Mouse (Mus musculus): ENCODE measurements around the gene Ephb1. TPM values are rescaled to one million over a fixed set of nuclear protein-coding genes. Genes with fewer than 3 reads are reported as not detected.

The Ephb1 gene
- polyA plus RNA-seq, 1 experiment = 2.5 TPM

DNA sequence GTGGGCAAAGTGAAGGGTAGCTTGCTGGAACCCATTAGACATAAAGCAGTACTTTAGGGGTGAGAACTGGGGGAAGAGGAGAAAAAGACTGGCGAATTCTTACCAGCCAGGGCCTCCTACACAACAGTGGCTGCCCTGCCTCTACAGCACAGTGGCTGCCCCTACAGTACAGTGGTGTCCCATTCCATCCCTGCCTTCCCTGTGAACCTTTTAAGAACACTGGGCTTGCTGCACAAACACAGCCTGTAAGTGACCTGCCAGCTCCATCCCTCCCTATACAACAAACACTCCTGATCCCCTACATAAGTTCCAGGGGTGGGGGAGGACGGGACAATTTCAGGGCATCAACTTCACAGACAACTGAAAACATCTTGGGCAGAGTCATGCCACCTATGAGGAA is 174.4 kb downstream of the Ephb1 start:
- Histone ChIP-seq H3K79me2 (ENCODE audit: control insufficient read depth, insufficient read depth) (no peaks in the 10 kb centered on the region), H3K4me2 (ENCODE audit: low read depth) (no peak overlapping the region), H3ac (ENCODE audit: control insufficient read depth, insufficient read length) (no peak overlapping the region), H3K36me3 (ENCODE audit: control insufficient read depth, insufficient read depth) (no peaks in the 10 kb centered on the region), H3K4me3 (no peak overlapping the region), H3K27me3 (ENCODE audit: control insufficient read depth, insufficient read depth, insufficient read length) (peaks cover 4% of the 10 kb centered on the region)
- TF ChIP-seq CEBPB (IDR thresholded peaks at IDR 0.05; ENCODE audit: insufficient read depth, poor library complexity, severe bottlenecking) (no peak), POLR2AphosphoS2 (IDR thresholded peaks at IDR 0.05; ENCODE audit: insufficient read length, low read depth) (no peak), MAX (IDR thresholded peaks at IDR 0.05; ENCODE audit: low read depth) (no peak), USF1 (IDR thresholded peaks at IDR 0.05; ENCODE audit: low read depth) (no peak), TCF12 (IDR thresholded peaks at IDR 0.05; ENCODE audit: insufficient read depth, poor library complexity, severe bottlenecking) (no peak), REST (IDR thresholded peaks at IDR 0.05; ENCODE audit: insufficient read depth, insufficient read length) (no peak), POLR2A (IDR thresholded peaks at IDR 0.05; ENCODE audit: insufficient read length, low read depth) (no peak), MYOG (IDR thresholded peaks at IDR 0.05; ENCODE audit: control insufficient read depth in 1 of 3, insufficient read depth in 1 of 3, insufficient read length in 2 of 3, low read depth in 2 of 3) (no peak), TCF3 (IDR thresholded peaks at IDR 0.05; ENCODE audit: insufficient read length, low read depth) (no peak), SRF (IDR thresholded peaks at IDR 0.05; ENCODE audit: control insufficient read depth, insufficient read length, low read depth) (no peak), MYOD1 (IDR thresholded peaks at IDR 0.05; ENCODE audit: control insufficient read depth in 1 of 3, insufficient read length in 2 of 3, low read depth in 2 of 3) (no peak), E2F4 (IDR thresholded peaks at IDR 0.05; ENCODE audit: insufficient read depth) (no peak)

DNA sequence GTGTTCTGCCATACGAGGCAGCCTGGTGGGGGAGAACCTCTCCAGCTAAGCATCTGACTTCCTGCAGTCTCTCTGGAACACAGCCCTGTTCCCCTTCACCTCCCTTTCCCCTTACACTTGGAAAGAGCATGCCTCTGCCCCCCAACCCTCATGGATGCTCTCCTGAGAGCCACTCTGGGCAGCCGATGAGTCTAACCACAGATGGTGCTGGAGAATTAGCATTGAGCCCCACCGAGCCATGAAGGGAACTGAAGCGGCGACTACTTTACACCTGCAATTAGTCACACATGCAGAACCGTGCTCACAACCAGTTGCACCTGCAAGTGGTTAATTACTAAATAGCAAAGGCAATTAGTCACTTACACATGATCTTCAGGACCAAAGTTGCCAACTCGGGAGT is 184.8 kb downstream of the Ephb1 start:
- H3K27me3 ChIP-seq (ENCODE audit: control insufficient read depth, insufficient read depth, insufficient read length) = no peaks in the 10 kb centered on the region

DNA sequence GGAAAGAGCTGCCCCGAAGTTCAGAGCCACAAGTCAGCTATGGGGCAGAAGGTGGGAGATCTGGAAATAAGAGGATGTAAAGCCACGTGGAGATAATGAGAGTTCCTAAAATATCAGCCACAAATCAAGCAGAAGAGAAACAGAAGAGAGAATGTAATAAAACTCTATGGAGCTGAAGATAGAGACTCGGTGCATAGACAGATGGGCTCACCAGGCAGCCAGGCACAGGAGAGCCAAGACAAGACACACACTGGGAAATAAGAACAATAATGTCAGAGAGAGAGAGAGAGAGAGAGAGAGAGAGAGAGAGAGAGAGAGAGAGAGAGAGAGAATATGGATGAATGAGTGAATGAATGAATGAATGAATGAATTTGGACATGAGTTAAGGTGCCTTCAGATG is 198.6 kb downstream of the Ephb1 start:
- TF ChIP-seq TCF3 (IDR thresholded peaks at IDR 0.05; ENCODE audit: insufficient read length, low read depth) (no peak), TCF12 (IDR thresholded peaks at IDR 0.05; ENCODE audit: insufficient read depth, poor library complexity, severe bottlenecking) (no peak), SRF (IDR thresholded peaks at IDR 0.05; ENCODE audit: control insufficient read depth, insufficient read length, low read depth) (no peak), POLR2AphosphoS2 (IDR thresholded peaks at IDR 0.05; ENCODE audit: insufficient read length, low read depth) (no peak), MAX (IDR thresholded peaks at IDR 0.05; ENCODE audit: low read depth) (no peak), REST (IDR thresholded peaks at IDR 0.05; ENCODE audit: insufficient read depth, insufficient read length) (no peak), POLR2A (IDR thresholded peaks at IDR 0.05; ENCODE audit: insufficient read length, low read depth) (no peak), USF1 (IDR thresholded peaks at IDR 0.05; ENCODE audit: low read depth) (no peak), CEBPB (IDR thresholded peaks at IDR 0.05; ENCODE audit: insufficient read depth, poor library complexity, severe bottlenecking) (no peak), E2F4 (IDR thresholded peaks at IDR 0.05; ENCODE audit: insufficient read depth) (no peak)
- Histone ChIP-seq H3K27me3 (ENCODE audit: control insufficient read depth, insufficient read depth, insufficient read length) (peaks cover 4% of the 10 kb centered on the region), H3K4me2 (ENCODE audit: low read depth) (no peak overlapping the region), H3ac (ENCODE audit: control insufficient read depth, insufficient read length) (no peak overlapping the region), H3K4me3 (no peak overlapping the region), H3K79me2 (ENCODE audit: control insufficient read depth, insufficient read depth) (no peaks in the 10 kb centered on the region), H3K36me3 (ENCODE audit: control insufficient read depth, insufficient read depth) (no peaks in the 10 kb centered on the region)

More for the DNA sequence above, 184.8 kb downstream of the Ephb1 start:
- Histone ChIP-seq H3K4me3 (no peak overlapping the region), H3K36me3 (ENCODE audit: control insufficient read depth, insufficient read depth) (no peaks in the 10 kb centered on the region), H3K4me2 (ENCODE audit: low read depth) (no peak overlapping the region), H3K79me2 (ENCODE audit: control insufficient read depth, insufficient read depth) (no peaks in the 10 kb centered on the region), H3ac (ENCODE audit: control insufficient read depth, insufficient read length) (no peak overlapping the region)
- no peak for TF ChIP-seq TCF12 (IDR thresholded peaks at IDR 0.05; ENCODE audit: insufficient read depth, poor library complexity, severe bottlenecking)
- no peak for TF ChIP-seq POLR2AphosphoS2 (IDR thresholded peaks at IDR 0.05; ENCODE audit: insufficient read length, low read depth)

DNA sequence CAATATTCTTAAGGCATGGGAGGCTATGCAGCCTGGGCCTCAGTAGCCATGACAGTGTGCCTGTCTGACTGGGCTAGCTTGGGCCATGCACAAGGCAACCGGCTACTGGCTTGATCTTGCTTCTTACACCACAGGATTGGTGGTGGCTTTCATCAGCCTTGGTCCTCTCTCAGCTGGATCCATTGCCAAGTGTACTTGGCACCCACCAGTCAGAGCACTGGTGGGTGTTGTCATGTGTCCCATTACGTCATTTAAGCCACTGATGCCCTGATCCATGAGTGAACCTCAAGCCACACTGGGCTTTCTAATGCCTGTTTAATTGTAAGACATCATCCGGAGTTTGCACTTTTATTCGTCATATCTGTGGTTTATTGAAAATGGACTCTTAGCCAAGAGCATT is 215.3 kb downstream of the Ephb1 start:
- TF ChIP-seq REST (IDR thresholded peaks at IDR 0.05; ENCODE audit: insufficient read depth, insufficient read length) (no peak), CEBPB (IDR thresholded peaks at IDR 0.05; ENCODE audit: insufficient read depth, poor library complexity, severe bottlenecking) (no peak), TCF3 (IDR thresholded peaks at IDR 0.05; ENCODE audit: insufficient read length, low read depth) (no peak), POLR2AphosphoS2 (IDR thresholded peaks at IDR 0.05; ENCODE audit: insufficient read length, low read depth) (no peak), MYOG (IDR thresholded peaks at IDR 0.05; ENCODE audit: control insufficient read depth in 1 of 3, insufficient read depth in 1 of 3, insufficient read length in 2 of 3, low read depth in 2 of 3) (no peak), TCF12 (IDR thresholded peaks at IDR 0.05; ENCODE audit: insufficient read depth, poor library complexity, severe bottlenecking) (no peak), USF1 (IDR thresholded peaks at IDR 0.05; ENCODE audit: low read depth) (no peak), POLR2A (IDR thresholded peaks at IDR 0.05; ENCODE audit: insufficient read length, low read depth) (no peak), MYOD1 (IDR thresholded peaks at IDR 0.05; ENCODE audit: control insufficient read depth in 1 of 3, insufficient read length in 2 of 3, low read depth in 2 of 3) (no peak), MAX (IDR thresholded peaks at IDR 0.05; ENCODE audit: low read depth) (no peak), SRF (IDR thresholded peaks at IDR 0.05; ENCODE audit: control insufficient read depth, insufficient read length, low read depth) (no peak), E2F4 (IDR thresholded peaks at IDR 0.05; ENCODE audit: insufficient read depth) (no peak)
- Histone ChIP-seq H3K27me3 (ENCODE audit: control insufficient read depth, insufficient read depth, insufficient read length) (no peaks in the 10 kb centered on the region), H3K4me2 (ENCODE audit: low read depth) (no peak overlapping the region), H3ac (ENCODE audit: control insufficient read depth, insufficient read length) (no peak overlapping the region), H3K36me3 (ENCODE audit: control insufficient read depth, insufficient read depth) (no peaks in the 10 kb centered on the region), H3K4me3 (no peak overlapping the region), H3K79me2 (ENCODE audit: control insufficient read depth, insufficient read depth) (no peaks in the 10 kb centered on the region)

DNA sequence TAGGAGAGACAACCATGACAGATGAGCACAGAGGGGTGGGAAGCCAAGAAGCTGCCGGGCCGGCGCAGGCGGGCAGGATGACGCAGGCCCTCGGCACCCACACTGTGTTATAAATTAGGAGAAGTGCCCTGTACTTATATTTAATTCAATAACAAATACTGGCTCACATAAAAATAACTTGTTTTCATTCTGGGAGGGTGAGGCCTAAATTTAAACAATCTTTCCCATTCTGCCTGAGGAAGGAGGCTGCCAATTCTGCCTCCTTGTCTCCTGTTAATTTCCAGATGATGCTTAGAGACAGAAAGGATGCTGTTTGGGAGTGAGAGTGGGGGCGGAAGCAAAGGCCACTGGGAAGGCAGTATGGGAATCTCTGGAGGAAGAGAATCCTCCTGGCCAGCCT is 215.8 kb downstream of the Ephb1 start:
- no peak overlapping the region for H3ac ChIP-seq (ENCODE audit: control insufficient read depth, insufficient read length)
- no peaks in the 10 kb centered on the region for H3K36me3 ChIP-seq (ENCODE audit: control insufficient read depth, insufficient read depth)
- H3K4me2 ChIP-seq (ENCODE audit: low read depth) = no peak overlapping the region
- H3K27me3 ChIP-seq (ENCODE audit: control insufficient read depth, insufficient read depth, insufficient read length) = no peaks in the 10 kb centered on the region
- TF ChIP-seq POLR2AphosphoS2 (IDR thresholded peaks at IDR 0.05; ENCODE audit: insufficient read length, low read depth) (no peak), MYOG (IDR thresholded peaks at IDR 0.05; ENCODE audit: control insufficient read depth in 1 of 3, insufficient read depth in 1 of 3, insufficient read length in 2 of 3, low read depth in 2 of 3) (no peak), SRF (IDR thresholded peaks at IDR 0.05; ENCODE audit: control insufficient read depth, insufficient read length, low read depth) (no peak), MYOD1 (IDR thresholded peaks at IDR 0.05; ENCODE audit: control insufficient read depth in 1 of 3, insufficient read length in 2 of 3, low read depth in 2 of 3) (no peak), E2F4 (IDR thresholded peaks at IDR 0.05; ENCODE audit: insufficient read depth) (no peak), REST (IDR thresholded peaks at IDR 0.05; ENCODE audit: insufficient read depth, insufficient read length) (no peak), MAX (IDR thresholded peaks at IDR 0.05; ENCODE audit: low read depth) (no peak), POLR2A (IDR thresholded peaks at IDR 0.05; ENCODE audit: insufficient read length, low read depth) (no peak), TCF3 (IDR thresholded peaks at IDR 0.05; ENCODE audit: insufficient read length, low read depth) (no peak), TCF12 (IDR thresholded peaks at IDR 0.05; ENCODE audit: insufficient read depth, poor library complexity, severe bottlenecking) (no peak), USF1 (IDR thresholded peaks at IDR 0.05; ENCODE audit: low read depth) (no peak), CEBPB (IDR thresholded peaks at IDR 0.05; ENCODE audit: insufficient read depth, poor library complexity, severe bottlenecking) (no peak)
- H3K79me2 ChIP-seq (ENCODE audit: control insufficient read depth, insufficient read depth) = no peaks in the 10 kb centered on the region
- no peak overlapping the region for H3K4me3 ChIP-seq

All from myocyte (in vitro differentiated cells).